Mouse (Mus musculus) ES-Bruce4 (cell line): ENCODE data around the gene Arid2. TPM values are rescaled to one million over a fixed set of nuclear protein-coding genes. Genes with fewer than 3 reads are reported as not detected.

Experiments
- H3K27ac ChIP-seq: 2 replicates; pipeline ENCODE4 v1.5.1; 2012; ENCODE audit warnings: low read length, inconsistent platforms; ENCODE audit not compliant: insufficient read depth
- H3K27me3 ChIP-seq: 2 replicates; pipeline ENCODE4 v1.6.1; 2012; ENCODE audit warnings: mild to moderate bottlenecking, low read length, inconsistent platforms; ENCODE audit not compliant: control insufficient read depth, poor library complexity, insufficient read depth, severe bottlenecking
- H3K36me3 ChIP-seq: 2 replicates; pipeline ENCODE4 v1.6.1; 2012; ENCODE audit warnings: inconsistent platforms, mild to moderate bottlenecking, low read length, moderate library complexity; ENCODE audit not compliant: control insufficient read depth, poor library complexity, insufficient read depth, severe bottlenecking
- H3K4me1 ChIP-seq: one replicate; pipeline ENCODE4 v1.8.1; 2011; ENCODE audit warnings: low read length; ENCODE audit not compliant: control insufficient read depth, insufficient read depth
- H3K4me3 ChIP-seq: 2 replicates; pipeline ENCODE4 v1.5.1; 2011; ENCODE audit warnings: low read depth, mild to moderate bottlenecking, low read length
- H3K9ac ChIP-seq: 2 replicates; pipeline ENCODE4 v1.6.1; 2012; ENCODE audit warnings: low read depth, mild to moderate bottlenecking, inconsistent platforms; ENCODE audit not compliant: poor library complexity, severe bottlenecking
- H3K9me3 ChIP-seq: replicated peaks from 2 replicates; pipeline ENCODE4 v1.6.1; 2012; ENCODE audit warnings: mild to moderate bottlenecking, low read length, inconsistent platforms; ENCODE audit not compliant: control insufficient read depth, poor library complexity, insufficient read depth, severe bottlenecking
- CTCF ChIP-seq: IDR thresholded peaks from one replicate; pipeline ENCODE4 v1.8.1; 2011; ENCODE audit warnings: low read depth, low read length
- EP300 ChIP-seq: IDR thresholded peaks from 2 replicates; pipeline ENCODE4 v1.6.1; 2011; ENCODE audit warnings: low read depth, low read length; ENCODE audit not compliant: insufficient read depth
- POLR2A ChIP-seq: IDR thresholded peaks from one replicate; pipeline ENCODE4 v1.8.1; 2011; ENCODE audit warnings: low read length; ENCODE audit not compliant: insufficient read depth
- polyA plus RNA-seq: library from polyadenylated mRNA; stranded (reverse); fragments of >200 nt; gene quantifications from 2 replicates; pipeline ENCODE4 v1.2.4, GENCODE M21; 2011; ENCODE audit warnings: low read depth; ENCODE audit not compliant: missing spikeins, insufficient read depth, insufficient read length

Arid2 gene
- polyA plus RNA-seq, 1 experiment, result 81.5 TPM

- H3K27ac ChIP-seq, result no peak overlapping the region
- no peak overlapping the region for H3K9ac ChIP-seq
- H3K4me3 ChIP-seq, result no peak overlapping the region
- TF ChIP-seq EP300 (no peak), POLR2A (no peak), CTCF (no peak)
- H3K4me1 ChIP-seq, result no peaks in the 10 kb centered on the region
- no peaks in the 10 kb centered on the region for H3K27me3 ChIP-seq
- H3K36me3 ChIP-seq, result peaks cover 9% of the 10 kb centered on the region
- H3K9me3 ChIP-seq, result no peaks in the 10 kb centered on the region
These were observed 111.0 kb downstream of the Arid2 start for GRCm38 (mm10) chr15:96398333-96398732.

GRCm38 (mm10) chr15:96405548-96405947, 118.2 kb downstream of the Arid2 start:
- H3K9me3 ChIP-seq, result no peaks in the 10 kb centered on the region
- TF ChIP-seq CTCF (no peak), POLR2A (no peak), EP300 (no peak)
- H3K9ac ChIP-seq, result no peak overlapping the region
- no peak overlapping the region for H3K27ac ChIP-seq
- H3K27me3 ChIP-seq, result no peaks in the 10 kb centered on the region
- H3K4me1 ChIP-seq, result no peaks in the 10 kb centered on the region
- no peak overlapping the region for H3K4me3 ChIP-seq
- H3K36me3 ChIP-seq, result peaks cover 9% of the 10 kb centered on the region

GRCm38 (mm10) chr15:96406253-96406652, 118.9 kb downstream of the Arid2 start:
- H3K27me3 ChIP-seq, result no peaks in the 10 kb centered on the region
- H3K27ac ChIP-seq, result no peak overlapping the region
- H3K36me3 ChIP-seq, result peaks cover 9% of the 10 kb centered on the region
- H3K9me3 ChIP-seq, result no peaks in the 10 kb centered on the region
- H3K9ac ChIP-seq, result no peak overlapping the region
- TF ChIP-seq CTCF, result no peak
- no peak for TF ChIP-seq EP300
- TF ChIP-seq POLR2A, result no peak
- H3K4me3 ChIP-seq, result no peak overlapping the region
- no peaks in the 10 kb centered on the region for H3K4me1 ChIP-seq

- TF ChIP-seq POLR2A, result no peak
- no peak for TF ChIP-seq CTCF
- TF ChIP-seq EP300, result no peak
- no peaks in the 10 kb centered on the region for H3K4me1 ChIP-seq
- no peak overlapping the region for H3K9ac ChIP-seq
- H3K4me3 ChIP-seq, result no peak overlapping the region
- no peaks in the 10 kb centered on the region for H3K9me3 ChIP-seq
- no peak overlapping the region for H3K27ac ChIP-seq
- H3K36me3 ChIP-seq, result peaks cover 8% of the 10 kb centered on the region
- no peaks in the 10 kb centered on the region for H3K27me3 ChIP-seq
These were observed 119.8 kb downstream of the Arid2 start for GRCm38 (mm10) chr15:96407151-96407550.

- Histone ChIP-seq H3K27me3 (no peaks in the 10 kb centered on the region), H3K9ac (no peak overlapping the region), H3K9me3 (no peaks in the 10 kb centered on the region), H3K27ac (no peak overlapping the region), H3K36me3 (peaks cover 5% of the 10 kb centered on the region), H3K4me3 (no peak overlapping the region), H3K4me1 (no peaks in the 10 kb centered on the region)
- TF ChIP-seq POLR2A, result no peak
- no peak for TF ChIP-seq CTCF
- TF ChIP-seq EP300, result no peak
These were observed 121.4 kb downstream of the Arid2 start for GRCm38 (mm10) chr15:96408717-96409121.

- Histone ChIP-seq H3K4me1 (no peaks in the 10 kb centered on the region), H3K36me3 (peaks cover 66% of the 10 kb centered on the region), H3K27ac (no peak overlapping the region), H3K9ac (no peak overlapping the region), H3K9me3 (no peaks in the 10 kb centered on the region), H3K27me3 (no peaks in the 10 kb centered on the region), H3K4me3 (no peak overlapping the region)
- TF ChIP-seq CTCF (no peak), EP300 (no peak), POLR2A (no peak)
These were observed 130.8 kb downstream of the Arid2 start for GRCm38 (mm10) chr15:96418161-96418560.
